Mouse (Mus musculus) C2C12 (cell line): ENCODE measurements around the gene Nbl1.

ENCODE experiments used
- CEBPB ChIP-seq: IDR thresholded peaks from one replicate; pipeline ENCODE4 v1.6.1; 2011; ENCODE audit warnings: low read depth, mild to moderate bottlenecking, control low read depth, moderate library complexity
- CTCF ChIP-seq: IDR thresholded peaks from one replicate; pipeline ENCODE4 v1.5.1; 2011; ENCODE audit not compliant: control insufficient read depth, insufficient read depth, insufficient read length
- MYOD1 ChIP-seq: IDR thresholded peaks from one replicate; pipeline ENCODE4 v1.6.1; 2011; ENCODE audit warnings: low read depth; ENCODE audit not compliant: control insufficient read depth, insufficient read length
- MYOG ChIP-seq: IDR thresholded peaks from one replicate; pipeline ENCODE4 v1.6.1; 2011; ENCODE audit not compliant: control insufficient read depth, insufficient read length; ENCODE audit errors: extremely low read depth

- TF ChIP-seq CTCF (no peak), MYOD1 (no peak), MYOG (no peak), CEBPB (no peak)
Measured at GRCm38 (mm10) chr4:139068287-139068686, 24.5 kb downstream of the Nbl1 start.
